Mouse (Mus musculus) adipose tissue, adult 10 weeks (tissue): ENCODE data around the gene Akap7. TPM values are rescaled to one million over a fixed set of nuclear protein-coding genes. Genes with fewer than 3 reads are reported as not detected.

Experiments
- polyA plus RNA-seq: library from polyadenylated mRNA; stranded (reverse); fragments of 350-450 nt; fragmentation: Illumina TruSeq; extraction: RNeasy Lipid Tissue Mini Kit (QIAGEN cat#74804); gene quantifications from one replicate; pipeline ENCODE4 v1.2.3, GENCODE M21; 2014; ENCODE audit warnings: low read depth, low replicate concordance

Akap7 gene
- polyA plus RNA-seq: 39.0 TPM

GRCm38 (mm10) chr10:25307770-25308169 lies at the start of gene Akap7:
TSS of gene Akap7 (minus strand) at chr10:25307870.

Other genes starting within 250 kb of the Akap7 start
- 98.5 TPM for gene Epb41l2, start 51.9 kb upstream of the Akap7 start, polyA plus RNA-seq
- 0.60 TPM for gene Smlr1, start 228.4 kb upstream of the Akap7 start, polyA plus RNA-seq